Mouse (Mus musculus): Measurements from ENCODE around the gene Cd300ld3. TPM values are rescaled to one million over a fixed set of nuclear protein-coding genes. Genes with fewer than 3 reads are reported as not detected.

Cd300ld3 gene
- polyA plus RNA-seq, 2 experiments: 0.65 TPM; not detected in 1

DNA sequence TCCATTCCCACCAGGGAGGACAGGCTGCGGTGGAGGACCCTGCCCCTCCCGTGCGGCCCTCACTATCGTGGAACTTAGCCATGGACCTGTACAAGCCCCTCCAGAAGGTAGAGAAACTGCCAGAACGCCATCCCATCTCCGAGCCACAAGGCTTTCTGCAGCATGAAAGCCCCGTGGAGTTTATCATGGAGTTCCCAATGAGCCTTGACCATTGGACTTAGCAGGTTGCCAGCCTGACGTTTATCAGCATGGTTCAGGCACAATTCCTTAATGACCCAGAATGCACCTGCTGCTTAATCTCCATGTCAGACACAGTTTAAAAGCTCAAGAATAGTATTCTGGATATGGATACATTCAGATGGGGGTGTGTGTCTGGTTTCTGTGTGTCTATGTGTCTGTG lies 36.9 kb upstream of the Cd300ld3 start:
- H3K4me2 ChIP-seq (replicated peaks; ENCODE audit: low read depth, low read length, severe bottlenecking): no peak overlapping the region
- H3K4me3 ChIP-seq (replicated peaks; ENCODE audit: low read length): no peak overlapping the region
- no peak overlapping the region for H3K9ac ChIP-seq (ENCODE audit: low read depth, low read length, severe bottlenecking)
- no peak overlapping the region for H3K27ac ChIP-seq (replicated peaks; ENCODE audit: low read depth, low read length)
- H3K9me3 ChIP-seq (ENCODE audit: control insufficient read depth, low read length): no peaks in the 10 kb centered on the region
- no peaks in the 10 kb centered on the region for H3K36me3 ChIP-seq (ENCODE audit: control insufficient read depth, insufficient read depth, low read length)
- H3K4me1 ChIP-seq (ENCODE audit: control insufficient read depth, insufficient read depth, low read length): no peaks in the 10 kb centered on the region
- ATAC-seq (ENCODE audit: low FRiP score, low read depth) (no peak), DNase-seq (ENCODE audit: low spot score) (no peak)
- TF ChIP-seq POLR2A (IDR thresholded peaks at IDR 0.05; ENCODE audit: borderline replicate concordance, extremely low read depth, insufficient read depth, insufficient read length): no peak
- H3K27me3 ChIP-seq (ENCODE audit: control insufficient read depth, insufficient read depth, low read length): peaks cover 11% of the 10 kb centered on the region; the same call in 1 of the 2 replicates
- 74% methylated on average over 8 of the region's 8 CpGs for WGBS

DNA sequence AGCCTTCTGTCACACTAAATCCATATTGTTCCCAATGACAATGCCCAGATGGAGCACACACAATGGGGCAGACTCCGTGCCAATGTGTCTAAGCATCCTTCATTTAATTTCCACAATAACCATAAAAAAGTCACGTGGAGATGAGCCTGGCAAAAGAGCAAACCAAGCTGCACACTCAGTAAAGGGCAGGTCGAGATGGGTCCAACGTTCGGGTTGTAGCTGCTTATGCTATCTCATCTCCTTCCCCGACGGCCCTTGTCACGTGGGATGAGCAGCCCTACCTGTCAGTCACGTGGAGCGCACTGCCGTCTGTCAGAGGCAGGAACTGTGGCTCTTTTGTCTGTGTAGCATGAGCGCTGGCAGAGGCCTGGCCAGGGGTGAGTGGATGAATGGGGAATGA lies 36.4 kb upstream of the Cd300ld3 start:
- Histone ChIP-seq H3K36me3 (ENCODE audit: control insufficient read depth, insufficient read depth, low read length) (no peaks in the 10 kb centered on the region), H3K9ac (ENCODE audit: low read depth, low read length, severe bottlenecking) (no peak overlapping the region), H3K4me1 (ENCODE audit: control insufficient read depth, insufficient read depth, low read length) (no peaks in the 10 kb centered on the region), H3K27ac (replicated peaks; ENCODE audit: low read depth, low read length) (no peak overlapping the region), H3K4me3 (replicated peaks; ENCODE audit: low read length) (no peak overlapping the region), H3K9me3 (ENCODE audit: control insufficient read depth, low read length) (no peaks in the 10 kb centered on the region), H3K27me3 (ENCODE audit: control insufficient read depth, insufficient read depth, low read length) (peaks cover 11% of the 10 kb centered on the region; the same call in 1 of the 2 replicates), H3K4me2 (replicated peaks; ENCODE audit: low read depth, low read length, severe bottlenecking) (no peak overlapping the region)
- ATAC-seq (ENCODE audit: low FRiP score, low read depth) (no peak), DNase-seq (ENCODE audit: low spot score) (no peak)
- no peak for TF ChIP-seq POLR2A (IDR thresholded peaks at IDR 0.05; ENCODE audit: borderline replicate concordance, extremely low read depth, insufficient read depth, insufficient read length)
- WGBS: 61% methylated on average over 12 of the region's 12 CpGs

DNA sequence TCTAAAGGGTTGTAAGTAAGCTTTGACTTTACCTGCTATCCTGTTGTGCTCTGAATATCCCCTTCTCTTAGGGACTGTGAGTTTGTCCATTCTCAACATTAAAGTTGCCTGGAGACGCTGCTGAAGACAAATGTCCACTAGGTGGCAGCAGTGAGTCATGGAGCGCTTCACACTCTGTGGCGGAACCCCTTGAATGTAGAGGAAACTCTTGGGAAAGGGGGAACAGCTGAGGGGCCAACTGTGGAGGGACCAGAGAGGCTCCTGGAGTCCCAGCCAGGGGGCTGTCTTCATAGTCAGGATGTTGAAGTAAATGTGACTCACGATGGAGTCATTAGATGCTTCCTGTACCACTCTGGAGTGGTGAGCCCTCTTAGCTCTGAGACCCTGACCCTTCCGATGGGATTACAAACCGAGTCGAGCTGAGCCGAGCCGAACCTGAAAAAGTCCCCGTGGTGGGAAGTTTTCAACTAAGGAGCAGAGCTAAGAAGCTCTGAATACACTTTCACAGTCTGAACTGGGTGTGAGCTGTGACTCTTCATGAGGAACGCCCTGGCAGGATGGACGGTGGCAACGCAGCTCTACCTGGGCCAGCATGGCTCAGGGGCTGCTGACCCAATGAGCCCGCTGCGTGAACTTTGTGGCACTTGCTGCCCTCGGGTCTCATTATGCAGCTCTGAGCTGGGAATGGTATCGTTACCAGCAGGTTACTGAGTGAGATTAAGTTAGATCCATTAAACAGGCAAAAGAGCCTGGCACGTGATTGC lies 35.3 kb upstream of the Cd300ld3 start:
- WGBS: 51% methylated on average over 18 of the region's 18 CpGs
- peak; percentile 84 for DNase-seq (ENCODE audit: low spot score)
- TF ChIP-seq POLR2A (IDR thresholded peaks at IDR 0.05; ENCODE audit: borderline replicate concordance, extremely low read depth, insufficient read depth, insufficient read length): no peak

DNA sequence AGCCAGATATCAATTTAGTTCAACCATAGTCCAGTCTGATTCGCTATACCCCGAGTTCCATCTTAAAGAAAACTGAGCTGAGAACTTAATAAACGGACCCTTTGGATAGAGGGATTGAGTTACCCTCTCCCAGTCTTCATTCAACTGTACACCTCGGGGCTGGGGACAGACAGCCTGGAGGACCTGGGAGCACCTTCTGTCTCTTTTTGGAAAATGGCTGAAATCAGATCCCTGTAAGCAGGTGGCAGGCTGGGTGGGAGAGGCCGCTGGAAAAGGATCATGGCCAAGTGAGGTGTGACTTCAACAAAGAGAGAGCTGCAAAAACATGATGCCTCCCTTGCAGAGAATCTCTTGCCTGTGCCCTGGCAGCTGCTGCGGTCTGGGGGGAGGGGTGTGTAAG lies 34.0 kb upstream of the Cd300ld3 start:
- Histone ChIP-seq H3K4me3 (replicated peaks; ENCODE audit: low read length) (no peak overlapping the region), H3K9ac (ENCODE audit: low read depth, low read length, severe bottlenecking) (no peak overlapping the region), H3K9me3 (ENCODE audit: control insufficient read depth, low read length) (no peaks in the 10 kb centered on the region), H3K36me3 (ENCODE audit: control insufficient read depth, insufficient read depth, low read length) (no peaks in the 10 kb centered on the region), H3K4me2 (replicated peaks; ENCODE audit: low read depth, low read length, severe bottlenecking) (no peak overlapping the region), H3K27ac (replicated peaks; ENCODE audit: low read depth, low read length) (no peak overlapping the region), H3K27me3 (ENCODE audit: control insufficient read depth, insufficient read depth, low read length) (peaks cover 11% of the 10 kb centered on the region; the same call in 1 of the 2 replicates), H3K4me1 (ENCODE audit: control insufficient read depth, insufficient read depth, low read length) (no peaks in the 10 kb centered on the region)
- no peak for TF ChIP-seq POLR2A (IDR thresholded peaks at IDR 0.05; ENCODE audit: borderline replicate concordance, extremely low read depth, insufficient read depth, insufficient read length)
- ATAC-seq (ENCODE audit: low FRiP score, low read depth) (no peak), DNase-seq (ENCODE audit: low spot score) (no peak)
- 66% methylated on average over 6 of the region's 6 CpGs for WGBS

More for the DNA sequence above, 35.3 kb upstream of the Cd300ld3 start:
- 0 out of 2 replicates have a peak, but pooled peaks have one; percentile 41 for ATAC-seq (ENCODE audit: low FRiP score, low read depth)
- H3K36me3 ChIP-seq (ENCODE audit: control insufficient read depth, insufficient read depth, low read length): no peaks in the 10 kb centered on the region
- H3K4me2 ChIP-seq (replicated peaks; ENCODE audit: low read depth, low read length, severe bottlenecking): no peak overlapping the region
- no peaks in the 10 kb centered on the region for H3K4me1 ChIP-seq (ENCODE audit: control insufficient read depth, insufficient read depth, low read length)
- no peak overlapping the region for H3K27ac ChIP-seq (replicated peaks; ENCODE audit: low read depth, low read length)
- H3K9me3 ChIP-seq (ENCODE audit: control insufficient read depth, low read length): no peaks in the 10 kb centered on the region
- no peak overlapping the region for H3K9ac ChIP-seq (ENCODE audit: low read depth, low read length, severe bottlenecking)
- H3K4me3 ChIP-seq (replicated peaks; ENCODE audit: low read length): no peak overlapping the region
- peaks cover 11% of the 10 kb centered on the region; the same call in 1 of the 2 replicates for H3K27me3 ChIP-seq (ENCODE audit: control insufficient read depth, insufficient read depth, low read length)

DNA sequence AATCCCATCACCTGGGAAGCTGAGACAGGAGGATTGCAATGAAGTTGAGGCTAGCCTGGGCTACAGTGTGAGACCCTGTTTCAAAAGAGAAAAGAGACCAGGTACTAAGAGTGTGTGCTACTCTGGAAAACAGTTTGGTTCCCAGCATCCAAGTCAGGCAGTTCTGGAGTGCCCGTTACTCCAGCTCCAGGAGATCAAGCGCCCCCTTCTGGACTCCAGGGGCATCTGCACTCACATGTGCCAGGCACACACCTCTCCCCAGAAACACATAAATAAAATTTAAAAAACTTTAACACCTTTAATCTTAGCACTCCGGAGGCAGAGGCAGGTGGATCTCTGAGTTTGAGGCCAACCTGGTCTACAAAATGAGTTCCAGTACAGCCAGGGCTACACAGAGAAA lies 33.2 kb upstream of the Cd300ld3 start:
- H3K27ac ChIP-seq (replicated peaks; ENCODE audit: low read depth, low read length): no peak overlapping the region
- peaks cover 11% of the 10 kb centered on the region; the same call in 1 of the 2 replicates for H3K27me3 ChIP-seq (ENCODE audit: control insufficient read depth, insufficient read depth, low read length)
- no peak for TF ChIP-seq POLR2A (IDR thresholded peaks at IDR 0.05; ENCODE audit: borderline replicate concordance, extremely low read depth, insufficient read depth, insufficient read length)
- WGBS: 65% methylated on average over 3 of the region's 3 CpGs
- H3K9ac ChIP-seq (ENCODE audit: low read depth, low read length, severe bottlenecking): no peak overlapping the region
- no peak overlapping the region for H3K4me3 ChIP-seq (replicated peaks; ENCODE audit: low read length)
- H3K4me2 ChIP-seq (replicated peaks; ENCODE audit: low read depth, low read length, severe bottlenecking): no peak overlapping the region
- no peaks in the 10 kb centered on the region for H3K36me3 ChIP-seq (ENCODE audit: control insufficient read depth, insufficient read depth, low read length)
- ATAC-seq (ENCODE audit: low FRiP score, low read depth) (no peak), DNase-seq (ENCODE audit: low spot score) (no peak)
- no peaks in the 10 kb centered on the region for H3K9me3 ChIP-seq (ENCODE audit: control insufficient read depth, low read length)
- no peaks in the 10 kb centered on the region for H3K4me1 ChIP-seq (ENCODE audit: control insufficient read depth, insufficient read depth, low read length)

Data from limb, embryonic 14.5 days (tissue).